Mouse (Mus musculus) CH12.LX (cell line): ENCODE measurements at regions not wholly inside any gene's neighbourhood (a gene's known extent, or its start where the extent isn't known, plus 50 kb on each side); places are given as distances from the start of the nearest gene placed in this dataset.

Source experiments
- ZMIZ1 ChIP-seq: IDR thresholded peaks from 2 replicates; pipeline ENCODE4 v1.6.1; 2012; ENCODE audit warnings: low read depth, mild to moderate bottlenecking, inconsistent platforms, low read length, improper control_type of control experiment
- ZNF384 ChIP-seq: IDR thresholded peaks from 2 replicates; pipeline ENCODE4 v1.6.1; 2012; ENCODE audit warnings: low read depth, low read length, improper control_type of control experiment, inconsistent platforms

GRCm38 (mm10) chr1:166818682-166819081 lies 137.0 kb upstream of the Fmo9 start:
- no peak for TF ChIP-seq ZMIZ1
- TF ChIP-seq ZNF384 = no peak
